Mouse (Mus musculus) liver, embryonic 14.5 days (tissue): ENCODE measurements around the gene B4galt2. TPM values are rescaled to one million over a fixed set of nuclear protein-coding genes. Genes with fewer than 3 reads are reported as not detected.

Experiments
- ATAC-seq: fragments of 200-750 bp; cut with Nextera tagmentation; 2 replicates; pipeline ENCODE4 v1.8.0; 2017; ENCODE audit warnings: moderate number of reproducible peaks, mild to moderate bottlenecking, moderate library complexity; ENCODE audit not compliant: insufficient read depth
- DNase-seq, 3 experiments: peaks; one replicate each; pipeline ENCODE4 v3.0.0-alpha.2; 2012 to 2013; ENCODE audit warnings: low read depth in 3 of 3, low spot score in 3 of 3
- H3K27ac ChIP-seq: fragments of 300-500 bp; sonication (generic); 2 replicates; pipeline ENCODE4 v1.5.1; 2014; ENCODE audit warnings: moderate library complexity, mild to moderate bottlenecking, control low read depth, inconsistent platforms
- H3K27me3 ChIP-seq: fragments of 300-500 bp; sonication (generic); 2 replicates; pipeline ENCODE4 v1.6.1; 2014; ENCODE audit warnings: mild to moderate bottlenecking, low read length, moderate library complexity; ENCODE audit not compliant: control insufficient read depth, insufficient read depth
- H3K36me3 ChIP-seq: fragments of 300-500 bp; sonication (generic); replicated peaks from 2 replicates; pipeline ENCODE4 v1.6.1; 2014; ENCODE audit warnings: low read depth; ENCODE audit not compliant: control insufficient read depth, insufficient read depth
- H3K4me1 ChIP-seq, 2 experiments: fragments of 200-500 bp in 1 of 2; fragments of 300-500 bp in 1 of 2; sonication (generic) in 1 of 2; replicated peaks; 2 replicates each; pipeline ENCODE4 v1.6.1; 2012 to 2014; ENCODE audit warnings: antibody characterized with exemption in 1 of 2, inconsistent platforms in 1 of 2, low read length in 1 of 2; ENCODE audit not compliant: control insufficient read depth in 2 of 2, insufficient read depth in 2 of 2
- H3K4me2 ChIP-seq: fragments of 300-500 bp; sonication (generic); 2 replicates; pipeline ENCODE4 v1.6.1; 2014; ENCODE audit warnings: low read depth, mild to moderate bottlenecking, control low read depth, moderate library complexity
- H3K4me3 ChIP-seq, 2 experiments: fragments of 200-500 bp in 1 of 2; fragments of 300-500 bp in 1 of 2; sonication (generic) in 1 of 2; 2 replicates each; pipeline ENCODE4 v1.5.1; 2012 to 2014; ENCODE audit warnings: low read depth in 2 of 2, low read length in 2 of 2, mild to moderate bottlenecking in 2 of 2, control low read depth in 1 of 2, inconsistent platforms in 1 of 2, moderate library complexity in 1 of 2; ENCODE audit not compliant: insufficient read depth in 1 of 2
- H3K9ac ChIP-seq: fragments of 300-500 bp; sonication (generic); replicated peaks from 2 replicates; pipeline ENCODE4 v1.6.1; 2014; ENCODE audit warnings: mild to moderate bottlenecking, control low read depth, moderate library complexity
- H3K9me3 ChIP-seq: fragments of 300-500 bp; sonication (generic); 2 replicates; pipeline ENCODE4 v1.6.1; 2016; ENCODE audit warnings: low read length, mixed read lengths; ENCODE audit not compliant: control insufficient read depth
- CTCF ChIP-seq: IDR thresholded peaks from 2 replicates; pipeline ENCODE4 v1.5.1; 2016; ENCODE audit warnings: antibody characterized with exemption, low read depth, control low read depth
- EP300 ChIP-seq: IDR thresholded peaks from 2 replicates; pipeline ENCODE4 v1.6.1; 2016; ENCODE audit warnings: antibody characterized with exemption, low read depth
- WGBS: fragments of 180-500 bp; shearing (Covaris S2); extraction: QIAGEN DNeasy Blood & Tissue Kit; methylation state at CpG from one replicate; pipeline ENCODE4 v1.1.7; 2014; ENCODE audit not compliant: insufficient replicate concordance; 5-methylcytosine and 5-hydroxymethylcytosine counted together
- polyA plus RNA-seq, 2 experiments: library from polyadenylated mRNA; depleted of rRNA in 1 of 2; stranded (reverse) in 1 of 2; unstranded in 1 of 2; fragments of >200 nt; fragmentation: Nextera tagmentation in 1 of 2; extraction: Ambion mirVana in 1 of 2; gene quantifications; 2 replicates each; pipeline versions ENCODE4 v1.2.1 to v1.2.3; 2012 to 2014

The B4galt2 gene
- polyA plus RNA-seq, 2 experiments = 1.7 to 2.4 TPM

GRCm38 (mm10) chr4:117837271-117837670 is 46.0 kb downstream of the B4galt2 start:
- Histone ChIP-seq H3K4me3 (peak overlapping the region; percentile 62 to 97), H3K4me2 (peak overlapping the region; percentile 90), H3K27ac (peak overlapping the region; percentile 66), H3K4me1 (peaks cover 47 to 52% of the 10 kb centered on the region in 2 experiments), H3K9me3 (no peaks in the 10 kb centered on the region), H3K9ac (peak overlapping the region; percentile 92), H3K36me3 (peaks cover 48% of the 10 kb centered on the region), H3K27me3 (no peaks in the 10 kb centered on the region)
- TF ChIP-seq EP300 (no peak), CTCF (no peak)
- DNase-seq (no peak), ATAC-seq (no peak)
- 79% methylated on average over 4 of the region's 4 CpGs for WGBS

GRCm38 (mm10) chr4:117836204-117836767 is 47.0 kb downstream of the B4galt2 start:
- Histone ChIP-seq H3K36me3 (peaks cover 40% of the 10 kb centered on the region), H3K9me3 (no peaks in the 10 kb centered on the region), H3K4me3 (peak overlapping the region; percentile 62 to 97), H3K4me1 (peaks cover 57 to 62% of the 10 kb centered on the region in 2 experiments), H3K27me3 (no peaks in the 10 kb centered on the region), H3K27ac (peak overlapping the region; percentile 99), H3K9ac (peak overlapping the region; percentile 92), H3K4me2 (peak overlapping the region; percentile 90)
- under 1% methylated on average over 48 of the region's 48 CpGs for WGBS
- DNase-seq (peak; percentile 80 to 92 (median 85)), ATAC-seq (peak; percentile 74)
- no peak for TF ChIP-seq EP300
- no peak for TF ChIP-seq CTCF

GRCm38 (mm10) chr4:117835531-117836111 is 47.7 kb downstream of the B4galt2 start:
- no peaks in the 10 kb centered on the region for H3K27me3 ChIP-seq
- peak overlapping the region; percentile 90 for H3K4me2 ChIP-seq
- 0 out of 2 replicates have a peak, but pooled peaks have one; percentile 1 for TF ChIP-seq CTCF
- TF ChIP-seq EP300 = peak; percentile 87
- under 1% methylated on average over 60 of the region's 60 CpGs for WGBS
- H3K27ac ChIP-seq = peak overlapping the region; percentile 99
- H3K4me3 ChIP-seq = peak overlapping the region; percentile 62 to 97
- peaks cover 64 to 69% of the 10 kb centered on the region in 2 experiments for H3K4me1 ChIP-seq
- H3K9me3 ChIP-seq = no peaks in the 10 kb centered on the region
- peak; percentile 66 for ATAC-seq
- peak overlapping the region; percentile 92 for H3K9ac ChIP-seq
- peak; percentile 66 to 70 (median 67) for DNase-seq
- H3K36me3 ChIP-seq = peaks cover 33% of the 10 kb centered on the region

GRCm38 (mm10) chr4:117834845-117835530 is 48.3 kb downstream of the B4galt2 start:
- DNase-seq (peak; percentile 75 to 82 (median 81)), ATAC-seq (peak; percentile 34)
- H3K27me3 ChIP-seq = no peaks in the 10 kb centered on the region
- peaks cover 27% of the 10 kb centered on the region for H3K36me3 ChIP-seq
- H3K4me1 ChIP-seq = peaks cover 68 to 71% of the 10 kb centered on the region in 2 experiments
- H3K4me3 ChIP-seq = peak overlapping the region; percentile 62 to 97
- peak overlapping the region; percentile 92 for H3K9ac ChIP-seq
- no peaks in the 10 kb centered on the region for H3K9me3 ChIP-seq
- H3K27ac ChIP-seq = peak overlapping the region; percentile 99
- 2% methylated on average over 36 of the region's 36 CpGs for WGBS
- no peak for TF ChIP-seq CTCF
- no peak for TF ChIP-seq EP300
- peak overlapping the region; percentile 90 for H3K4me2 ChIP-seq

- peak within 1 kb of the TSS; percentile 62 to 97 for H3K4me3 ChIP-seq
- H3K9me3 ChIP-seq = no peaks in the 10 kb centered on the region
- peaks cover 21% of the 10 kb centered on the region for H3K36me3 ChIP-seq
- WGBS = 42% methylated on average over 3 of the region's 3 CpGs
- peak within 1 kb of the TSS; percentile 92 for H3K9ac ChIP-seq
- TF ChIP-seq CTCF = no peak
- no peak for TF ChIP-seq EP300
- ATAC-seq (no peak), DNase-seq (no peak)
- no peaks in the 10 kb centered on the region for H3K27me3 ChIP-seq
- peak within 1 kb of the TSS; percentile 99 for H3K27ac ChIP-seq
- H3K4me2 ChIP-seq = peak within 1 kb of the TSS; percentile 90
- peaks cover 71 to 76% of the 10 kb centered on the region in 2 experiments for H3K4me1 ChIP-seq
Measured at GRCm38 (mm10) chr4:117834457-117834844, 48.8 kb downstream of the B4galt2 start, which contains the start of gene Slc6a9. Slc6a9 (plus strand) TSS chr4:117834506.
